In genomic region chr8:92723320-92723719, GRCm38 (mm10) we compare ENCODE assay signal across 17 mouse cellular contexts. TPM values are rescaled to one million over a fixed set of nuclear protein-coding genes. Genes with fewer than 3 reads are reported as not detected.
DNase-seq lines count a peak whose midpoint lies in the region; ATAC-seq and TF ChIP-seq lines count a peak whose summit lies in the region.
"Had no signal": no experiment of that assay in that cellular context is flagged by ENCODE, and none has a peak within 500 bp of the region (broad histone marks: within the 10 kb centered on the region; RNA-seq: fewer than 3 reads in every experiment).

No protein-coding gene starts in this region.

- H3K27me3 ChIP-seq in neural tube, embryonic 15.5 days (replicated peaks): peaks cover 22% of the 10 kb centered on the region
- peaks cover 30% of the 10 kb centered on the region for H3K27me3 ChIP-seq in hindbrain, embryonic 13.5 days
- no peaks in the 10 kb centered on the region for H3K27me3 ChIP-seq in neural tube, embryonic 12.5 days (replicated peaks)
- no peaks in the 10 kb centered on the region for H3K27me3 ChIP-seq in liver, embryonic 12.5 days (replicated peaks)
- H3K27me3 ChIP-seq: liver, embryonic 15.5 days had no signal

- peak; percentile 31 for DNase-seq in gastrocnemius, adult 2 months
- DNase-seq in gastrocnemius, postnatal 10 days: no peak
- DNase-seq in neural tube, embryonic 10.5 days (ENCODE audit: extremely low spot score, low spot score): peak; percentile 48
- DNase-seq: B cell, adult 2 months; cerebellum, adult 11-12 months; kidney, adult 2 months; thymus, postnatal 25 days had no signal

- H3K4me2 ChIP-seq in neural tube, embryonic 15.5 days: no peak overlapping the region
- H3K4me2 ChIP-seq in hindbrain, embryonic 13.5 days: no peak overlapping the region
- H3K4me2 ChIP-seq in neural tube, embryonic 12.5 days (replicated peaks): no peak overlapping the region
- H3K4me2 ChIP-seq in liver, embryonic 12.5 days: no peak overlapping the region
- H3K4me2 ChIP-seq: embryonic facial prominence, embryonic 12.5 days; forebrain, embryonic 15.5 days; liver, embryonic 15.5 days had no signal

- H3K9me3 ChIP-seq in neural tube, embryonic 15.5 days (replicated peaks): no peaks in the 10 kb centered on the region
- no peaks in the 10 kb centered on the region for H3K9me3 ChIP-seq in hindbrain, embryonic 13.5 days
- H3K9me3 ChIP-seq in neural tube, embryonic 12.5 days: no peaks in the 10 kb centered on the region
- no peaks in the 10 kb centered on the region for H3K9me3 ChIP-seq in liver, embryonic 12.5 days (replicated peaks)
- H3K9me3 ChIP-seq: embryonic facial prominence, embryonic 12.5 days; forebrain, embryonic 15.5 days; liver, embryonic 15.5 days had no signal

- H3K4me1 ChIP-seq in neural tube, embryonic 15.5 days: peaks cover 18% of the 10 kb centered on the region
- peaks cover 31% of the 10 kb centered on the region for H3K4me1 ChIP-seq in hindbrain, embryonic 13.5 days (replicated peaks)
- peaks cover 24% of the 10 kb centered on the region; the same call in 1 of the 2 replicates for H3K4me1 ChIP-seq in neural tube, embryonic 12.5 days
- no peaks in the 10 kb centered on the region for H3K4me1 ChIP-seq in liver, embryonic 12.5 days
- H3K4me1 ChIP-seq: liver, embryonic 15.5 days had no signal

- H3K4me3 ChIP-seq in gastrocnemius, adult 2 months: no peak overlapping the region
- no peak overlapping the region for H3K4me3 ChIP-seq in neural tube, embryonic 15.5 days (replicated peaks)
- H3K4me3 ChIP-seq in hindbrain, embryonic 13.5 days: no peak overlapping the region
- no peak overlapping the region for H3K4me3 ChIP-seq in neural tube, embryonic 12.5 days
- H3K4me3 ChIP-seq in liver, embryonic 12.5 days: no peak overlapping the region
- H3K4me3 ChIP-seq: embryonic facial prominence, embryonic 12.5 days; forebrain, embryonic 15.5 days; liver, embryonic 15.5 days had no signal

- H3K36me3 ChIP-seq in neural tube, embryonic 15.5 days: no peaks in the 10 kb centered on the region
- no peaks in the 10 kb centered on the region for H3K36me3 ChIP-seq in hindbrain, embryonic 13.5 days
- H3K36me3 ChIP-seq in neural tube, embryonic 12.5 days: no peaks in the 10 kb centered on the region
- no peaks in the 10 kb centered on the region for H3K36me3 ChIP-seq in liver, embryonic 12.5 days
- H3K36me3 ChIP-seq: embryonic facial prominence, embryonic 12.5 days; forebrain, embryonic 15.5 days; G1E; liver, embryonic 15.5 days had no signal

- intact Hi-C loops in gastrocnemius, adult 2 months (cut with DNase I): no loop called here

- H3K27ac ChIP-seq in gastrocnemius, adult 2 months: no peak overlapping the region
- no peak overlapping the region for H3K27ac ChIP-seq in neural tube, embryonic 15.5 days (replicated peaks)
- peak overlapping the region; percentile 44; the same call in 1 of the 2 replicates for H3K27ac ChIP-seq in hindbrain, embryonic 13.5 days
- no peak overlapping the region for H3K27ac ChIP-seq in neural tube, embryonic 12.5 days
- H3K27ac ChIP-seq in liver, embryonic 12.5 days: no peak overlapping the region
- H3K27ac ChIP-seq: embryonic facial prominence, embryonic 12.5 days; forebrain, embryonic 15.5 days; liver, embryonic 15.5 days had no signal

- WGBS in neural tube, embryonic 15.5 days: 30% methylated on average over 6 of the region's 6 CpGs
- 37% methylated on average over 6 of the region's 6 CpGs for WGBS in hindbrain, embryonic 13.5 days
- 39% methylated on average over 6 of the region's 6 CpGs for WGBS in neural tube, embryonic 12.5 days
- WGBS in liver, embryonic 12.5 days (ENCODE audit: insufficient replicate concordance): 70% methylated on average over 6 of the region's 6 CpGs

- TF ChIP-seq CTCF in gastrocnemius, adult 2 months (IDR thresholded peaks at IDR 0.05): no peak

- H3K9ac ChIP-seq in neural tube, embryonic 15.5 days (replicated peaks): no peak overlapping the region
- no peak overlapping the region for H3K9ac ChIP-seq in hindbrain, embryonic 13.5 days
- no peak overlapping the region for H3K9ac ChIP-seq in neural tube, embryonic 12.5 days
- no peak overlapping the region for H3K9ac ChIP-seq in liver, embryonic 12.5 days
- H3K9ac ChIP-seq: embryonic facial prominence, embryonic 12.5 days; forebrain, embryonic 15.5 days; liver, embryonic 15.5 days had no signal

- ATAC-seq in neural tube, embryonic 15.5 days (ENCODE audit: low FRiP score): no peak
- ATAC-seq in hindbrain, embryonic 13.5 days (ENCODE audit: low FRiP score): no peak
- ATAC-seq in neural tube, embryonic 12.5 days (ENCODE audit: low FRiP score, low read depth): 0 out of 2 replicates have a peak, but pooled peaks have one; percentile 8
- ATAC-seq in monocyte, adult 5-6 weeks (replicated peaks; ENCODE audit: insufficient number of reproducible peaks, low FRiP score, low TSS enrichment, poor library complexity, severe bottlenecking): no peak
- no peak for ATAC-seq in liver, embryonic 12.5 days
- ATAC-seq: forebrain, embryonic 15.5 days had no signal

RNA-seq across cellular contexts. Expression of gene Irx6, which starts 49.2 kb away (rescaled TPM):
- not detected for total RNA-seq in gastrocnemius, adult 2 months (2021)
- under 1 TPM in 1 of 2 experiments, not detected in 1; 0.07 TPM for total RNA-seq in gastrocnemius, postnatal 10 days (2021)
- polyA plus RNA-seq in neural tube, embryonic 15.5 days (2015; fragmentation: Nextera tagmentation; extraction: Ambion mirVana): 1.2 and 1.3 TPM in 2 replicates
- polyA plus RNA-seq in hindbrain, embryonic 13.5 days (2015; fragmentation: Nextera tagmentation; extraction: Ambion mirVana): 0.77 and 2.2 TPM in 2 replicates
- polyA plus RNA-seq in neural tube, embryonic 12.5 days (2016; fragmentation: Nextera tagmentation; extraction: Ambion mirVana): 1.4 and 2.2 TPM in 2 replicates
- total RNA-seq in monocyte, adult 5-6 weeks (2017): not detected in 3 replicates
- 0.05 TPM in 1 of 2 replicates, not detected in the other for polyA plus RNA-seq in liver, embryonic 12.5 days (2016; fragmentation: Nextera tagmentation; extraction: Ambion mirVana)
- total RNA-seq: gastrocnemius, postnatal 4 days had no signal
- polyA plus RNA-seq: forebrain, embryonic 15.5 days; G1E; kidney, adult 2 months; liver, embryonic 15.5 days had no signal
